Mouse (Mus musculus) A20 (cell line): ENCODE measurements around the gene Pidd1.
A peak's percentile ranks its signal among the peaks of the same experiment; 100 is the strongest.
"Not testable (repeated sequence)": the region's sequence is repeated elsewhere in the genome, so short reads cannot be mapped to it uniquely, and the experiment has no call there.

Source experiments
- DNase-seq: peaks from one replicate; pipeline ENCODE4 v3.0.0-alpha.2; 2011; ENCODE audit warnings: low read depth, low spot score

Pidd1 gene

GRCm38 (mm10) chr7:141416144-141416841 lies 27.5 kb downstream of the Pidd1 start:
- no peak for DNase-seq

- DNase-seq, result peak; percentile 99
Observed at GRCm38 (mm10) chr7:141413809-141414584, 29.8 kb downstream of the Pidd1 start, which contains the start of gene Gatd1. Gene Gatd1, minus strand, starts transcription at chr7:141414136.

- no peak for DNase-seq
Observed at GRCm38 (mm10) chr7:141413331-141413730, 30.5 kb downstream of the Pidd1 start.

GRCm38 (mm10) chr7:141411667-141412066 lies 32.2 kb downstream of the Pidd1 start:
- DNase-seq, result no peak

- no peak for DNase-seq
Observed at GRCm38 (mm10) chr7:141410631-141411030, 33.2 kb downstream of the Pidd1 start.

GRCm38 (mm10) chr7:141408833-141409232 lies 35.0 kb downstream of the Pidd1 start:
- DNase-seq, result peak; percentile 78

GRCm38 (mm10) chr7:141407670-141408069 lies 36.2 kb downstream of the Pidd1 start:
- DNase-seq, result not testable (repeated sequence)

GRCm38 (mm10) chr7:141405466-141405865 lies 38.4 kb downstream of the Pidd1 start:
- DNase-seq, result no peak

- peak; percentile 70 for DNase-seq
Observed at GRCm38 (mm10) chr7:141403305-141403704, 40.5 kb downstream of the Pidd1 start.

- DNase-seq, result no peak
Observed at GRCm38 (mm10) chr7:141395348-141395747, 48.5 kb downstream of the Pidd1 start.

GRCm38 (mm10) chr7:141394771-141395170 lies 49.1 kb downstream of the Pidd1 start:
- peak; percentile 78 for DNase-seq

- peak; percentile 50 for DNase-seq
Observed at GRCm38 (mm10) chr7:141394158-141394557, 49.7 kb downstream of the Pidd1 start.

GRCm38 (mm10) chr7:141392552-141393222 lies 51.1 kb downstream of the Pidd1 start:
- peak; percentile 52 for DNase-seq

- peak; percentile 98 for DNase-seq
Observed at GRCm38 (mm10) chr7:141391625-141392551, 51.9 kb downstream of the Pidd1 start, which contains the start of gene Taldo1. Gene Taldo1, plus strand, starts transcription at chr7:141392199.

GRCm38 (mm10) chr7:141390326-141391259 lies 53.2 kb downstream of the Pidd1 start:
- no peak for DNase-seq

GRCm38 (mm10) chr7:141388487-141389109 lies 55.2 kb downstream of the Pidd1 start:
- DNase-seq, result no peak
